Mouse (Mus musculus): ENCODE results near the gene Rpl31. TPM values are rescaled to one million over a fixed set of nuclear protein-coding genes. Genes with fewer than 3 reads are reported as not detected.

The Rpl31 gene
- polyA plus RNA-seq, 1 experiment from 2014 or later, result 438 TPM

- Histone ChIP-seq H3K27ac (ENCODE audit: low read depth, low read length) (no peak overlapping the region), H3K36me3 (ENCODE audit: control insufficient read depth, insufficient read depth, low read length) (no peaks in the 10 kb centered on the region), H3K27me3 (ENCODE audit: control insufficient read depth, insufficient read depth, low read length) (0 out of 2 replicates have a peak, but pooled peaks cover 3% of the 10 kb centered on the region), H3K4me3 (ENCODE audit: low read depth, low read length) (no peak overlapping the region), H3K9ac (ENCODE audit: low read depth, low read length) (no peak overlapping the region), H3K4me1 (ENCODE audit: control insufficient read depth, insufficient read depth, low read length) (peaks cover 6% of the 10 kb centered on the region), H3K9me3 (replicated peaks; ENCODE audit: control insufficient read depth, low read length) (no peaks in the 10 kb centered on the region), H3K4me2 (peak overlapping the region; percentile 20; the same call in 1 of the 2 replicates)
- no peak for ATAC-seq (replicated peaks; ENCODE audit: insufficient number of reproducible peaks, low FRiP score, low TSS enrichment)
- 34% methylated on average over 15 of the region's 15 CpGs for WGBS (ENCODE audit: insufficient replicate concordance)
Measured at GRCm38 (mm10) chr1:39335561-39336196, 32.0 kb upstream of the Rpl31 start.

GRCm38 (mm10) chr1:39336788-39337187 lies 30.9 kb upstream of the Rpl31 start:
- Histone ChIP-seq H3K4me1 (ENCODE audit: control insufficient read depth, insufficient read depth, low read length) (peaks cover 3% of the 10 kb centered on the region), H3K9ac (ENCODE audit: low read depth, low read length) (no peak overlapping the region), H3K27me3 (ENCODE audit: control insufficient read depth, insufficient read depth, low read length) (peaks cover 5% of the 10 kb centered on the region; the same call in 1 of the 2 replicates), H3K36me3 (ENCODE audit: control insufficient read depth, insufficient read depth, low read length) (no peaks in the 10 kb centered on the region), H3K4me3 (ENCODE audit: low read depth, low read length) (no peak overlapping the region), H3K4me2 (no peak overlapping the region), H3K9me3 (replicated peaks; ENCODE audit: control insufficient read depth, low read length) (no peaks in the 10 kb centered on the region), H3K27ac (ENCODE audit: low read depth, low read length) (no peak overlapping the region)
- 79% methylated on average over 8 of the region's 8 CpGs for WGBS (ENCODE audit: insufficient replicate concordance)
- ATAC-seq (replicated peaks; ENCODE audit: insufficient number of reproducible peaks, low FRiP score, low TSS enrichment), result no peak

- Histone ChIP-seq H3K27ac (ENCODE audit: low read depth, low read length) (no peak overlapping the region), H3K4me2 (no peak overlapping the region), H3K9me3 (replicated peaks; ENCODE audit: control insufficient read depth, low read length) (no peaks in the 10 kb centered on the region), H3K27me3 (ENCODE audit: control insufficient read depth, insufficient read depth, low read length) (peaks cover 9% of the 10 kb centered on the region), H3K4me1 (ENCODE audit: control insufficient read depth, insufficient read depth, low read length) (peaks cover 3% of the 10 kb centered on the region), H3K4me3 (ENCODE audit: low read depth, low read length) (no peak overlapping the region), H3K9ac (ENCODE audit: low read depth, low read length) (no peak overlapping the region), H3K36me3 (ENCODE audit: control insufficient read depth, insufficient read depth, low read length) (no peaks in the 10 kb centered on the region)
- WGBS (ENCODE audit: insufficient replicate concordance), result 67% methylated on average over 10 of the region's 10 CpGs
- no peak for ATAC-seq (replicated peaks; ENCODE audit: insufficient number of reproducible peaks, low FRiP score, low TSS enrichment)
Measured at GRCm38 (mm10) chr1:39338831-39339230, 28.8 kb upstream of the Rpl31 start.

GRCm38 (mm10) chr1:39339455-39339854 lies 28.2 kb upstream of the Rpl31 start:
- H3K9me3 ChIP-seq (replicated peaks; ENCODE audit: control insufficient read depth, low read length), result no peaks in the 10 kb centered on the region
- peaks cover 3% of the 10 kb centered on the region for H3K4me1 ChIP-seq (ENCODE audit: control insufficient read depth, insufficient read depth, low read length)
- ATAC-seq (replicated peaks; ENCODE audit: insufficient number of reproducible peaks, low FRiP score, low TSS enrichment), result no peak
- H3K9ac ChIP-seq (ENCODE audit: low read depth, low read length), result no peak overlapping the region
- no peak overlapping the region for H3K27ac ChIP-seq (ENCODE audit: low read depth, low read length)
- H3K27me3 ChIP-seq (ENCODE audit: control insufficient read depth, insufficient read depth, low read length), result peaks cover 9% of the 10 kb centered on the region
- no peak overlapping the region for H3K4me3 ChIP-seq (ENCODE audit: low read depth, low read length)
- no peaks in the 10 kb centered on the region for H3K36me3 ChIP-seq (ENCODE audit: control insufficient read depth, insufficient read depth, low read length)
- 57% methylated on average over 5 of the region's 5 CpGs for WGBS (ENCODE audit: insufficient replicate concordance)
- H3K4me2 ChIP-seq, result no peak overlapping the region

- H3K4me1 ChIP-seq (ENCODE audit: control insufficient read depth, insufficient read depth, low read length), result peaks cover 3% of the 10 kb centered on the region
- H3K36me3 ChIP-seq (ENCODE audit: control insufficient read depth, insufficient read depth, low read length), result no peaks in the 10 kb centered on the region
- 52% methylated on average over 6 of the region's 6 CpGs for WGBS (ENCODE audit: insufficient replicate concordance)
- H3K27me3 ChIP-seq (ENCODE audit: control insufficient read depth, insufficient read depth, low read length), result peaks cover 6% of the 10 kb centered on the region
- no peaks in the 10 kb centered on the region for H3K9me3 ChIP-seq (replicated peaks; ENCODE audit: control insufficient read depth, low read length)
- no peak overlapping the region for H3K9ac ChIP-seq (ENCODE audit: low read depth, low read length)
- H3K4me2 ChIP-seq, result no peak overlapping the region
- H3K27ac ChIP-seq (ENCODE audit: low read depth, low read length), result no peak overlapping the region
- H3K4me3 ChIP-seq (ENCODE audit: low read depth, low read length), result no peak overlapping the region
- ATAC-seq (replicated peaks; ENCODE audit: insufficient number of reproducible peaks, low FRiP score, low TSS enrichment), result no peak
Measured at GRCm38 (mm10) chr1:39340156-39340555, 27.5 kb upstream of the Rpl31 start.

- Histone ChIP-seq H3K4me1 (ENCODE audit: control insufficient read depth, insufficient read depth, low read length) (peaks cover 3% of the 10 kb centered on the region), H3K27me3 (ENCODE audit: control insufficient read depth, insufficient read depth, low read length) (peaks cover 11% of the 10 kb centered on the region), H3K9ac (ENCODE audit: low read depth, low read length) (no peak overlapping the region), H3K27ac (ENCODE audit: low read depth, low read length) (no peak overlapping the region), H3K36me3 (ENCODE audit: control insufficient read depth, insufficient read depth, low read length) (no peaks in the 10 kb centered on the region), H3K9me3 (replicated peaks; ENCODE audit: control insufficient read depth, low read length) (no peaks in the 10 kb centered on the region), H3K4me2 (no peak overlapping the region), H3K4me3 (ENCODE audit: low read depth, low read length) (no peak overlapping the region)
- WGBS (ENCODE audit: insufficient replicate concordance), result 23% methylated on average over 8 of the region's 8 CpGs
- no peak for ATAC-seq (replicated peaks; ENCODE audit: insufficient number of reproducible peaks, low FRiP score, low TSS enrichment)
Measured at GRCm38 (mm10) chr1:39340647-39341046, 27.0 kb upstream of the Rpl31 start.

- no peak overlapping the region for H3K4me3 ChIP-seq (ENCODE audit: low read depth, low read length)
- no peak overlapping the region for H3K4me2 ChIP-seq
- H3K9ac ChIP-seq (ENCODE audit: low read depth, low read length), result no peak overlapping the region
- no peaks in the 10 kb centered on the region for H3K36me3 ChIP-seq (ENCODE audit: control insufficient read depth, insufficient read depth, low read length)
- 71% methylated on average over 4 of the region's 4 CpGs for WGBS (ENCODE audit: insufficient replicate concordance)
- no peak for ATAC-seq (replicated peaks; ENCODE audit: insufficient number of reproducible peaks, low FRiP score, low TSS enrichment)
- H3K4me1 ChIP-seq (ENCODE audit: control insufficient read depth, insufficient read depth, low read length), result no peaks in the 10 kb centered on the region
- H3K27me3 ChIP-seq (ENCODE audit: control insufficient read depth, insufficient read depth, low read length), result peaks cover 13% of the 10 kb centered on the region
- no peaks in the 10 kb centered on the region for H3K9me3 ChIP-seq (replicated peaks; ENCODE audit: control insufficient read depth, low read length)
- H3K27ac ChIP-seq (ENCODE audit: low read depth, low read length), result no peak overlapping the region
Measured at GRCm38 (mm10) chr1:39341807-39342206, 25.8 kb upstream of the Rpl31 start.

GRCm38 (mm10) chr1:39343242-39343641 lies 24.4 kb upstream of the Rpl31 start:
- no peaks in the 10 kb centered on the region for H3K9me3 ChIP-seq (replicated peaks; ENCODE audit: control insufficient read depth, low read length)
- H3K4me3 ChIP-seq (ENCODE audit: low read depth, low read length), result no peak overlapping the region
- no peaks in the 10 kb centered on the region for H3K36me3 ChIP-seq (ENCODE audit: control insufficient read depth, insufficient read depth, low read length)
- no peak overlapping the region for H3K27ac ChIP-seq (ENCODE audit: low read depth, low read length)
- no peak overlapping the region for H3K4me2 ChIP-seq
- no peak overlapping the region for H3K9ac ChIP-seq (ENCODE audit: low read depth, low read length)
- no peaks in the 10 kb centered on the region for H3K4me1 ChIP-seq (ENCODE audit: control insufficient read depth, insufficient read depth, low read length)
- ATAC-seq (replicated peaks; ENCODE audit: insufficient number of reproducible peaks, low FRiP score, low TSS enrichment), result no peak
- peaks cover 13% of the 10 kb centered on the region for H3K27me3 ChIP-seq (ENCODE audit: control insufficient read depth, insufficient read depth, low read length)
- 73% methylated on average over 5 of the region's 5 CpGs for WGBS (ENCODE audit: insufficient replicate concordance)

GRCm38 (mm10) chr1:39344981-39345600 lies 22.6 kb upstream of the Rpl31 start:
- Histone ChIP-seq H3K27me3 (ENCODE audit: control insufficient read depth, insufficient read depth, low read length) (peaks cover 13% of the 10 kb centered on the region), H3K27ac (ENCODE audit: low read depth, low read length) (no peak overlapping the region), H3K4me3 (ENCODE audit: low read depth, low read length) (no peak overlapping the region), H3K9ac (ENCODE audit: low read depth, low read length) (no peak overlapping the region), H3K4me2 (peak overlapping the region; percentile 22; the same call in 1 of the 2 replicates), H3K9me3 (replicated peaks; ENCODE audit: control insufficient read depth, low read length) (no peaks in the 10 kb centered on the region), H3K4me1 (ENCODE audit: control insufficient read depth, insufficient read depth, low read length) (no peaks in the 10 kb centered on the region), H3K36me3 (ENCODE audit: control insufficient read depth, insufficient read depth, low read length) (no peaks in the 10 kb centered on the region)
- ATAC-seq (replicated peaks; ENCODE audit: insufficient number of reproducible peaks, low FRiP score, low TSS enrichment), result no peak
- WGBS (ENCODE audit: insufficient replicate concordance), result 48% methylated on average over 21 of the region's 21 CpGs

Data from heart, embryonic 11.5 days (tissue).